Mouse (Mus musculus) small intestine, adult 2 months (tissue): ENCODE data around the gene Dedd2.

ENCODE experiments used
- CTCF ChIP-seq: fragments of 200-500 bp; IDR thresholded peaks from 2 replicates; pipeline ENCODE4 v1.5.1; 2012; ENCODE audit warnings: low read depth, mild to moderate bottlenecking, control low read depth, inconsistent platforms, low read length, moderate library complexity, mixed read lengths; ENCODE audit not compliant: insufficient replicate concordance, insufficient read length; ENCODE audit errors: extremely low read depth
- POLR2A ChIP-seq: fragments of 200-500 bp; IDR thresholded peaks from 2 replicates; pipeline ENCODE4 v1.6.1; 2012; ENCODE audit warnings: low read depth, mild to moderate bottlenecking, control low read depth, inconsistent platforms, low read length, moderate library complexity

DNA sequence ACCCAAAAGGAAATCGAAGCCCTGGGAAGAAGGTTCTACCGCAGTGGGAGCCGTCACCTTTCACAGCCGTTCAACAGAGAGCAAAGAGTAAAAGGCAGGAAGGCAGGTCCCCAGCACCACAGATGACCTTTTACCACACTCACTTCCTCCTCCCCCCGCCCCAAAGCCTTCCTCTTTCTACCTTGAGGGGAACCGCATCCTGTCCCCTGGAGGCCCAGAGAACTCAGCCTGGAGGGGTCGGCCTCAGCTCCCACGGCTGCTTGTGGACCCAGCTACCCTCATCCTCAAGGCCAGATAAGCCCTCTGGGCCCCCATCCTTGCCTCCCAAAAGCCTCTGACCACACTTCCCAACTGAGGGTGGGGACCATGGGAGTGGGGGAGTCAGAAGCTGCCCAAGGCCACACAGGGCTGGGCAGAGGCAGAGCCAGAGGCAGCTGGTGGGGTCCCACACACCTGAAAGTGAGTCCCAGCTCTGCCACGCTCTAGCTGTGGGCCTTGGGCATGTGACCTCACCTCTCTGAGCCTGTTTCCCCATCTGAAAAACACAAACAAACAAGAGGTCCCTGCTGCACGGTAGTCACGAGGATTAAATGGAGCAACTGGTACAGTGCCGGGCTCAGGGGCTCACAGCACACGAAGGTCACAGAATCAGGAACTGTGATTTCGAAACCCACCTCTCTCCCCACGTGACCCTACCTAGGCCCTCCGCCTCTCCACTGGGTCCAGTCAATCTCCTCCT, 14.9 kb downstream of the Dedd2 start:
- TF ChIP-seq POLR2A (no peak), CTCF (no peak)
